Mouse (Mus musculus): ENCODE results near the gene Wdr45. TPM values are rescaled to one million over a fixed set of nuclear protein-coding genes. Genes with fewer than 3 reads are reported as not detected.
"Not testable (repeated sequence)": the region's sequence is repeated elsewhere in the genome, so short reads cannot be mapped to it uniquely, and the experiment has no call there.

Wdr45 gene
- polyA plus RNA-seq, 1 experiment from 2014 or later: 15.2 TPM

- ATAC-seq (replicated peaks; ENCODE audit: low FRiP score) (no peak), DNase-seq (ENCODE audit: low spot score) (no peak)
- Histone ChIP-seq H3K4me1 (replicated peaks; ENCODE audit: control insufficient read depth, insufficient read depth, low read length) (peaks cover 4% of the 10 kb centered on the region), H3K27ac (ENCODE audit: low read depth, low read length) (no peak overlapping the region), H3K9me3 (ENCODE audit: control insufficient read depth, low read length) (no peaks in the 10 kb centered on the region), H3K4me2 (no peak overlapping the region), H3K36me3 (ENCODE audit: control insufficient read depth, insufficient read depth, low read length) (no peaks in the 10 kb centered on the region), H3K27me3 (replicated peaks; ENCODE audit: control insufficient read depth, insufficient read depth, low read length) (no peaks in the 10 kb centered on the region), H3K9ac (ENCODE audit: low read depth, low read length) (no peak overlapping the region), H3K4me3 (ENCODE audit: low read depth, low read length) (no peak overlapping the region)
- 44% methylated on average over 5 of the region's 5 CpGs for WGBS
These were observed 29.3 kb downstream of the Wdr45 start for GRCm38 (mm10) chrX:7743470-7743869.

GRCm38 (mm10) chrX:7744940-7745339, 30.8 kb downstream of the Wdr45 start:
- Histone ChIP-seq H3K36me3 (ENCODE audit: control insufficient read depth, insufficient read depth, low read length) (no peaks in the 10 kb centered on the region), H3K4me2 (no peak overlapping the region), H3K27ac (ENCODE audit: low read depth, low read length) (no peak overlapping the region), H3K9ac (ENCODE audit: low read depth, low read length) (no peak overlapping the region), H3K9me3 (ENCODE audit: control insufficient read depth, low read length) (no peaks in the 10 kb centered on the region), H3K4me1 (replicated peaks; ENCODE audit: control insufficient read depth, insufficient read depth, low read length) (peaks cover 4% of the 10 kb centered on the region), H3K27me3 (replicated peaks; ENCODE audit: control insufficient read depth, insufficient read depth, low read length) (no peaks in the 10 kb centered on the region), H3K4me3 (ENCODE audit: low read depth, low read length) (no peak overlapping the region)
- WGBS: 65% methylated on average over 1 of the region's 1 CpGs
- ATAC-seq (replicated peaks; ENCODE audit: low FRiP score) (no peak), DNase-seq (ENCODE audit: low spot score) (no peak)

- Histone ChIP-seq H3K4me3 (ENCODE audit: low read depth, low read length) (no peak overlapping the region), H3K27me3 (replicated peaks; ENCODE audit: control insufficient read depth, insufficient read depth, low read length) (no peaks in the 10 kb centered on the region; the same call in 1 of the 2 replicates), H3K9me3 (ENCODE audit: control insufficient read depth, low read length) (no peaks in the 10 kb centered on the region), H3K4me2 (no peak overlapping the region), H3K9ac (ENCODE audit: low read depth, low read length) (no peak overlapping the region), H3K4me1 (replicated peaks; ENCODE audit: control insufficient read depth, insufficient read depth, low read length) (peaks cover 4% of the 10 kb centered on the region), H3K36me3 (ENCODE audit: control insufficient read depth, insufficient read depth, low read length) (no peaks in the 10 kb centered on the region), H3K27ac (ENCODE audit: low read depth, low read length) (no peak overlapping the region)
- no peak for DNase-seq (ENCODE audit: low spot score)
- WGBS: 89% methylated on average over 8 of the region's 8 CpGs
- ATAC-seq (replicated peaks; ENCODE audit: low FRiP score): no peak
These were observed 31.3 kb downstream of the Wdr45 start for GRCm38 (mm10) chrX:7745429-7745828.

- H3K9me3 ChIP-seq (ENCODE audit: control insufficient read depth, low read length): no peaks in the 10 kb centered on the region
- DNase-seq (ENCODE audit: low spot score): peak; percentile 44
These were observed 36.4 kb downstream of the Wdr45 start, which contains the start of gene Ccdc120 for GRCm38 (mm10) chrX:7750432-7751116. Gene Ccdc120 (minus strand): TSS chrX:7750905.

GRCm38 (mm10) chrX:7753627-7754026, 39.5 kb downstream of the Wdr45 start:
- H3K27me3 ChIP-seq (replicated peaks; ENCODE audit: control insufficient read depth, insufficient read depth, low read length); H3K4me1 ChIP-seq (replicated peaks; ENCODE audit: control insufficient read depth, insufficient read depth, low read length); H3K4me3 ChIP-seq (ENCODE audit: low read depth, low read length); H3K9me3 ChIP-seq (ENCODE audit: control insufficient read depth, low read length); DNase-seq (ENCODE audit: low spot score); H3K9ac ChIP-seq (ENCODE audit: low read depth, low read length); H3K36me3 ChIP-seq (ENCODE audit: control insufficient read depth, insufficient read depth, low read length); H3K27ac ChIP-seq (ENCODE audit: low read depth, low read length); H3K4me2 ChIP-seq: not testable (repeated sequence)
- WGBS: 8% methylated on average over 3 of the region's 3 CpGs
- 0 out of 2 replicates have a peak, but pooled peaks have one; percentile 56 for ATAC-seq (replicated peaks; ENCODE audit: low FRiP score)

More at GRCm38 (mm10) chrX:7750432-7751116, 36.4 kb downstream of the Wdr45 start, which contains the start of gene Ccdc120:
- Histone ChIP-seq H3K4me1 (replicated peaks; ENCODE audit: control insufficient read depth, insufficient read depth, low read length) (no peaks in the 10 kb centered on the region; the same call in 1 of the 2 replicates), H3K4me3 (ENCODE audit: low read depth, low read length) (peak within 1 kb of the TSS; percentile 66), H3K27me3 (replicated peaks; ENCODE audit: control insufficient read depth, insufficient read depth, low read length) (no peaks in the 10 kb centered on the region; the same call in 1 of the 2 replicates), H3K27ac (ENCODE audit: low read depth, low read length) (no peak within 1 kb of the TSS), H3K9ac (ENCODE audit: low read depth, low read length) (peak within 1 kb of the TSS; percentile 62; the same call in 1 of the 2 replicates), H3K4me2 (peak within 1 kb of the TSS; percentile 75), H3K36me3 (ENCODE audit: control insufficient read depth, insufficient read depth, low read length) (no peaks in the 10 kb centered on the region)
- 13% methylated on average over 51 of the region's 56 CpGs for WGBS
- peak; percentile 47; the same call in 1 of the 2 replicates for ATAC-seq (replicated peaks; ENCODE audit: low FRiP score)

- Histone ChIP-seq H3K4me2 (peak within 1 kb of the TSS; percentile 83), H3K36me3 (ENCODE audit: control insufficient read depth, insufficient read depth, low read length) (no peaks in the 10 kb centered on the region), H3K4me1 (replicated peaks; ENCODE audit: control insufficient read depth, insufficient read depth, low read length) (peaks cover 18% of the 10 kb centered on the region), H3K9ac (ENCODE audit: low read depth, low read length) (peak within 1 kb of the TSS; percentile 69), H3K27ac (ENCODE audit: low read depth, low read length) (peak within 1 kb of the TSS; percentile 53), H3K4me3 (ENCODE audit: low read depth, low read length) (peak within 1 kb of the TSS; percentile 73), H3K9me3 (ENCODE audit: control insufficient read depth, low read length) (no peaks in the 10 kb centered on the region), H3K27me3 (replicated peaks; ENCODE audit: control insufficient read depth, insufficient read depth, low read length) (no peaks in the 10 kb centered on the region)
- 7% methylated on average over 38 of the region's 38 CpGs for WGBS
- peak; percentile 78 for DNase-seq (ENCODE audit: low spot score)
- peak; percentile 92 for ATAC-seq (replicated peaks; ENCODE audit: low FRiP score)
These were observed 48.2 kb downstream of the Wdr45 start, which contains the start of gene Tfe3 for GRCm38 (mm10) chrX:7762137-7762920. Gene Tfe3 (plus strand): TSS chrX:7762560.

- DNase-seq (ENCODE audit: low spot score): no peak
- Histone ChIP-seq H3K9ac (ENCODE audit: low read depth, low read length) (peak overlapping the region; percentile 69), H3K9me3 (ENCODE audit: control insufficient read depth, low read length) (no peaks in the 10 kb centered on the region), H3K27ac (ENCODE audit: low read depth, low read length) (peak overlapping the region; percentile 53), H3K36me3 (ENCODE audit: control insufficient read depth, insufficient read depth, low read length) (no peaks in the 10 kb centered on the region), H3K4me1 (replicated peaks; ENCODE audit: control insufficient read depth, insufficient read depth, low read length) (peaks cover 18% of the 10 kb centered on the region), H3K4me2 (peak overlapping the region; percentile 83), H3K27me3 (replicated peaks; ENCODE audit: control insufficient read depth, insufficient read depth, low read length) (no peaks in the 10 kb centered on the region), H3K4me3 (ENCODE audit: low read depth, low read length) (peak overlapping the region; percentile 73)
- peak; percentile 16 for ATAC-seq (replicated peaks; ENCODE audit: low FRiP score)
- WGBS: 14% methylated on average over 21 of the region's 21 CpGs
These were observed 48.7 kb downstream of the Wdr45 start for GRCm38 (mm10) chrX:7762921-7763197.

- peak; percentile 14; the same call in 1 of the 2 replicates for ATAC-seq (replicated peaks; ENCODE audit: low FRiP score)
- peaks cover 18% of the 10 kb centered on the region for H3K4me1 ChIP-seq (replicated peaks; ENCODE audit: control insufficient read depth, insufficient read depth, low read length)
- H3K4me3 ChIP-seq (ENCODE audit: low read depth, low read length): peak overlapping the region; percentile 73
- no peaks in the 10 kb centered on the region for H3K36me3 ChIP-seq (ENCODE audit: control insufficient read depth, insufficient read depth, low read length)
- peak; percentile 43 for DNase-seq (ENCODE audit: low spot score)
- peak overlapping the region; percentile 32 for H3K27ac ChIP-seq (ENCODE audit: low read depth, low read length)
- H3K9me3 ChIP-seq (ENCODE audit: control insufficient read depth, low read length): no peaks in the 10 kb centered on the region
- 12% methylated on average over 22 of the region's 22 CpGs for WGBS
- H3K9ac ChIP-seq (ENCODE audit: low read depth, low read length): peak overlapping the region; percentile 30; the same call in 1 of the 2 replicates
- H3K4me2 ChIP-seq: peak overlapping the region; percentile 83
- no peaks in the 10 kb centered on the region for H3K27me3 ChIP-seq (replicated peaks; ENCODE audit: control insufficient read depth, insufficient read depth, low read length)
These were observed 49.7 kb downstream of the Wdr45 start for GRCm38 (mm10) chrX:7763631-7764393.
